Mouse (Mus musculus): ENCODE measurements around the gene Pcnx2.
A peak's percentile ranks its signal among the peaks of the same experiment; 100 is the strongest.

The Pcnx2 gene

DNA sequence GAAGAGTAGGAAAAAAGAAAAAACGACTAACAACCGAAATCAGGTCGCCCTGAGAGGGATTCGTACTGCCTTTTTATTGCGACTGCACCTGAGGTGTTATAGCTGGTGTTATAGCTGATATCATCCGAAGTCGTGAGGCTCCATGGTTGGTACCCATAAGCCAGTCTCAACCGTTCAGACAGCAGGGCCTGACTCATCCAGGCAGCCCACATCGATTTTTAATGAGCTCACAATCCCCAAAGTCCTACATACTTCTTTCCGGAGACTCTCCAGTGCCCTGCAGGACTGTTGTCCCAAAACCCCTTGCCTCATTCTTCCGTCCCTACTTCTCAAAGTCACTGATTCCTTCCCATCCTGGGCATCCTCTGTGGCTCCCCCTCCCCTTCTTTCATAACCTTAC is 729 bp downstream of the Pcnx2 start:
- no peak for DNase-seq

DNA sequence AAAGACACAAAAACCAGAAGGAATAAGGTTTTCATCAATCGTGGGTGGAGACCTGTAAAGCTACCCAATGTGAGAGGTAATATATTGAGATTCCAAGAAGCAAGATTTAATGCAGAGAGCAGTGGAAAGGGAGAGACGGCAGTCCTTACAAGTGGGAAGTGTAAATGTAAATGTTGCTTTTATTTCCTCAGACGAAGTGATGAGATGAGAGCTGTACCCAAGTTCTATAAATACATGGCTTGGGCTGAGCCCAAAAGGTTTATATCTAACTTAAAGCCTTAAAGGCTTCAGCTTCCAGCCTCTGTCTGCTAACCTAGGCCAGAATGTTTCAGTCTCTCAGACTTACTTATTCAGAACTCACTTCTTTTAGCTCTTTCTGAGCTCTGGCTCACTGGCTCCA is 8.2 kb downstream of the Pcnx2 start:
- DNase-seq = no peak

DNA sequence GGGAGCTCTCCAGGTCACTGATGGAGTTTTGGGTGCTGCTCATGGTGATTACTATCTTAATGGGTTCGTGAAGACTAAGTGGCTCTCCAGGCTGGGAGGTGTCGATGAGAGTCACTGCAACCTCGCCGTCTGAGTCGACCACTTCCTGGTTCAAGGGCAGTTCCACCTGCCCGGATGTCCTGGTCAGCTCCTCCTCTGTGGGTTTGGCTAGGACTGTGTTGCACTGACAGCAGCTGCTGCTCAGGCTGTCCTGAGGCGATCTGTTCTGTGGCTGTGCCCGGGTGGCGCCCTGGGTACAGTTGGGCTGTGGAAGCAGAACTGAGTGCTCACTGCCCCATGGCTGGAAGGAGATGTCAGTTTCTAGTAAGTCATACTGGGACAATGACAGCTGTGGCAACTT is 10.6 kb downstream of the Pcnx2 start:
- no peak for DNase-seq

DNA sequence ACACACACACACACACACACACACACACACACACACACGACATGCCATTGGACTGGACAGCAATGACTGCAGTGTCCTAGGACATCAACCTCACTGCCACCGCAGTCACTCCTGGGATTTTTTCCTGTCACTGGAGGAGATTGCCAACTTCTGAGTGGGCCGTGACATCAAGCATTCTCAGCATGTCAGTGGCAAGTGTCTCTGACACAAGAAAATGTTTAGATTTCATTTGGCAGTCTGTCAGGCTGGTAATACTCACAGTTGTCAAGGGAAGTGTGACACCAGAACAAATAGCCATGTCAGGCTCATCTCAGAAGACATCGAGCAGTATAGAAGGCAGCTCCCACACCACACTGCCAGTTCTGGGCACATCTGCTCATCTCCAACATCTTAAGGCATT is 17.7 kb downstream of the Pcnx2 start:
- DNase-seq = no peak

DNA sequence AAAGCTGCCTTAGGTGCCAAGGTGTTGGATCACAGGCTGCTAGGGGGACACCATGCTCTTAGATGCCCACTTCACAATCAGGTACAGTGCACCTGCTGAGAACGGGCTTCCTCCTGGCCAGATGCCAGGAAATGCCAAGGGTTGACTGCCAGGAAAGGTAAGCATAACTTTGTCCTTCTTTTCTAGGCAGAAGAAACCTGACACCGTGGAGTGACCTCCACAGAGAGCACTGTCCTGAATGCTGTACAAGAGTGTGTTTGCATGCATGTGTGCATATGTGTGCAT is 24.9 kb downstream of the Pcnx2 start:
- no peak for DNase-seq

DNA sequence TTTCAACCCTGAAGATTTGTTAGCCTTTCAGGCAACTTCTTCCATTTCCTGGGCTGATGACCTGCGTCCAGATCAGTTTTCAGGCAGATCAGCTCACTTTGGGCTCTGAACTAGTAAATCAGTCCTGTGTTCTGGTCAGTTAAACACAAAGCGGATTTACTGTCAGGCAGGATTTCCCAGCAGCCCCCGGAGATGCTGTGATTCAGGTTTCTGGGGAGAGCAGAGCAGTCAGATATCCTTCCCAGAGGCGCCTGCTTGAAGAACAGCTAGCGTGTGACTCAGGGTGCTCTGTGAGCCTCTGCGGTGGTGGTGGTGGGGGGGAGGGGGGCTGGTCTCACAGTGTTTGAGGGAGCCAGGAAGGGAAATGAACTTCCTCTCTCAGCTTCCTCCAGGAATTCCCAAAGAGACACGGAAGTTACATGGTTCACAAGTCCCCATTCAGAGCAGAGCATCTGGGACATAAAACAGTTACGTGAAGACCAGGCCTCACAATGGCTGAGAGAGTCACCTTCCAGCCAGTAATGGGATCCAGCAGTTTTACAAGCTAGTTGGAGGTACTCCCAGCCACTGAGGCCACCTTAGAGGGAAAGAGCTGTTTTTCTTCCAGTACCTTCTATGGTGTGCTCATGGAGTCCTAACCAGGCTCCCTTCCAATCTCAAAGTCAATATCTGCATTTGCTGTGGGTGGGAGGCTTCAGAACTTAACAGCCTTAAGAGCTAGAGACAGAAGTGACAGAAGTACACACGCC is 25.4 kb downstream of the Pcnx2 start:
- DNase-seq = no peak

DNA sequence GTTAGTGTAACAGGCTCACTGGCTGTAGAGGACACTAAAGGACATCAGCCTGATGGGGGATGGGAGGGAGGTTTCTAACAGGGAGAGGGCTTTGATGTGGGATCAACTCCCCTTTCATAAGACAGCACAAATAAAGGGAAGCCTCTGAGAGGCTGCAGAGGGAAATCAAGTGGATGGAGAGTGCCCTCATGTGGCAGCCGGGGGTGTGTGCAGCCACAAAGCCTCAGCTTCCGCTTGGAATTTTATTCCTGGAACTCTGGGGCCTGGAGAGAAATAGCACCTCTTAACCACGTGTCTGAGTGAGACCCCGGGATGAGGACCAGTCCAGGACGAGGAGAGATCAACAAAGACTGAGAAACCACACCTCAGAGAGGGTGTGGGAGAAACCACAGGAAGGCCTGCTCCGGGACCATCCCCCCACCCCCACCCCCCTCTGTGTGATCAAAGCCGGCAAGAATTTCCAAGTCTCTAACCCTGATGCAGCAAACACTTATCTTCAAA is 27.2 kb downstream of the Pcnx2 start:
- DNase-seq = peak; percentile 35

DNA sequence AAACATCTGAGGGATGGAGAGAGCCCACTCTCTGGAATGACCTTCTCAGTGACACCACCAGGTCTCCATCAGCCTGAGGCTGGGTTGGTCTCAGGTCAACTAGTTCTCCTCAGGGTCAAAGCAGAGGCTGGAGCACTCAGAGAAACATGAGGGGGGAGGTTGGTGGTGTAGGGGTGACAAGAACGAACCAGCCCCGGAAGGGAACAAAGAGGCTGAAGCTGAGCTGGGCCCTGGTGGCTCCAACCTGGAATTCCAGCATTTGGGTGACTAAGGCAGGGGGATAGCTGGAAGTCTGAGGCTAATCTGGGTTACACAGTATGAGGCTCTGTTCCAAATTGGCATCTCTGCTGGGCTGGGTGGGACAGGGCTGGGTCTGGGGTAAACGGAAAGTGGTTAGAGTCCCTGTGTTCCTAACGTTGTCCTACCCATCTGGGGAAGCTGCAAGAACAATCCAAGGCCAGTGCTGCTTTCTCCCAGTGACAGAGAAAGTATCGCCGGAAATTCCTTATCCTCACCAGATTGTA is 27.9 kb downstream of the Pcnx2 start:
- no peak for DNase-seq

DNA sequence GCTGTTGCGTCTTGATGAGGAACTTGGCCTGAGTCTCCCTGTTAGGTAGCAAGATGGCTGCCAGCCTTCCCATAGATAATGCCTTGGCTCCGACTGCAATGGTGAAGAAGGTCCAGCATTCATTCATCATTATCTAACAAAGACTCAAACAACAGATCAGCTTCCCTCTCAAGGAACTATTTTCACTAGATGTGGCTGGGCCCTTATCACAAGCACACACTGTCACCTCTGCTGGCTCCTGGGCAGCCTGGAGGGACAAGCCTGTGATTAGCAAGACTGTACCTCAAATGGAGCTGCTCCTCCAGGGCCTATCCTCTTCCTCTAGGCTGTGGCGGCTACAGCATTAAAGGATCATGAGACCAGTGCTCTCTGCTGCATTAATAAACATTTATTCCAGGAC is 28.4 kb downstream of the Pcnx2 start:
- no peak for DNase-seq

DNA sequence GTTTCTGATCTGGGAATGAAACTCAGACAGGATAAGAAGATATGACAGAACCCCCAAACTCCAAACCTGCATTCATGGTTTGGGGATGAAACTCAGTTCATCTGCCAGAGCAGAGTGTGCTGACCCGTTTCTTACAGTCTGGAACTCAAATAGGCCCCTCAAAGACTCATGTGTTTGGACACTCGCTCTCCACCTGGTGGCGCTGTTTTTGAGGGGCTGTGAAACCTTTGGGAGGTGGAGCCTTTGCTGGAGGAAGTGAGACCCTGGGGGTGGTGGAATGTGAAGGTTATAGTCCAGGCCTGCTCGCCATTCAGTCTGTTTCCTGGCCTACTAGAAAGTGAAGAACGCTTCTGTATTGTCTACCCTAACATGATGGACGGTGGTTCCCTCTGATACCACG is 29.6 kb downstream of the Pcnx2 start:
- DNase-seq = no peak

DNA sequence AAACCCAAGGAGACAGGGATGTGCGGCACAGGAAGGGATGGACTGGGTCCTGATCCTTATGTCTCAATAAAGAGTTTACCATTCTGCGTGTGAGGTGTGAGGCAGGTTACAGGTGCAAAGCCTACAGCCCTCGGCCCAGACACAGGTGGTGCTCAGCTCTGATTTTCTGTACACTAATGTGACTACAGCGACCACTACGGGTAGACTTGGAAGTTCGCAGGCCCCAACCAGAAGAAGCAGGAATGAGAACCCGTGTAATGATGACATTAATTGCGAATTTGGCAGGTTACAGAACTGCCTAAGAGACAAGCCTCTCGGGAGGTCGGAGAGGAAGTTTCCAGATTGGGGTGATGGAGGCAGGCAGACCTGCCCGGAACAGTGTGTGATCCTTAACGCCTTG is 32.0 kb downstream of the Pcnx2 start:
- no peak for DNase-seq

DNA sequence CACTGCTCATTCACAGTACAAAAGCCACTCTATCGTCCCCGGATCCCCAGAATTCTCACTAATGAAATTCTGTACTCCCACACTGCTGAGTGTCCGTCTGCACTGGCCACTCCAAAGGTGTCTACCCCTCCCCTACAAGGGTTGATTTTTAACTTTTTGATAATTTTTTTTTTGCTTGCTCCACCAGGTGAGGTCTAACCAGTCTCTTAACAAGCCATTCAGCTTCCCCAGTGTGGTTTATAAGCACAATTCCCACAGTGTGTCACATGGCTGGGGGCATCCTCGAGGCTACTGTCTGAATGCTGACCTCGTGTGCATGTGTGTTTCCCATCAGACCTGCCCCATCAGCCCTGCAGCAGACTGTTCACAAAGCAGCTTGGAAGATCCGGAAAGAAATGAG is 40.9 kb downstream of the Pcnx2 start:
- no peak for DNase-seq

DNA sequence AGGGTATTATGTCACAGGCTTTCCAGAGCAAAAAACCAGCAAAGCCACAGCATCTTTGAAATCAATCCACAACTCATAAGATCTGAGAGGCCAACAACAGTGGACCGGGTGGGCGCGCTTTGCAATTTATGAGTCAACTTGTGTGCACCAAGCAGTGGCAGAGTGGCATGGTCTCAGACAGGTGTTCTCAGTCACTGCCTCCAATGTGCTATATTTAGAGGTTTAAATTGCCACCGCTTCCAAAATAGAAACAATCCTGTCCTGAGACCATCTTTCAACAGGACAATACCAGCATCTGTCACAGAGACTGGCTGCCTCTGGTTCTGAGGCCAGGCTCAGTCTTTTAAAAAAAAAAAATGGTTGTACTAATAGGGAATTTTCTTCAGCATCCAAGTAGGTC is 42.0 kb downstream of the Pcnx2 start:
- DNase-seq = no peak

DNA sequence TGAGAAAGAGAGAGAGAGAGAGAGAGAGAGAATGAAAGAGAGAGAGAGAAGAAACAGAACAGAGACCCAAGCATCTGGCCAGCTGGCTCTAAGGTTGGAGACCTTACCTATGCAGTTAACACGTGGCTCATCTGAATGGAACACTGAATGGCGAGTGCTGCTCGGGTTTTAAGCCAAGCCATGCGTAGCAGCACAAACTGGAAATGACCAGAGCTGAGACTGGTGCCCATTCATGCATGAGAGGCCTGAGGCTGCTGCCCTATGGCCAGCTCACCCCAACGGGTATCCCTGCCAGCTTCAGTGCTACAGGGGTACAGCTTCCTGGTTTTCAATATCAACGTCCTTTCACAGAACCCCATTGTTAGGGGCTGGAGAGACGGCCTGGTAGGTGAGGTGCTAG is 43.7 kb downstream of the Pcnx2 start:
- no peak for DNase-seq

DNA sequence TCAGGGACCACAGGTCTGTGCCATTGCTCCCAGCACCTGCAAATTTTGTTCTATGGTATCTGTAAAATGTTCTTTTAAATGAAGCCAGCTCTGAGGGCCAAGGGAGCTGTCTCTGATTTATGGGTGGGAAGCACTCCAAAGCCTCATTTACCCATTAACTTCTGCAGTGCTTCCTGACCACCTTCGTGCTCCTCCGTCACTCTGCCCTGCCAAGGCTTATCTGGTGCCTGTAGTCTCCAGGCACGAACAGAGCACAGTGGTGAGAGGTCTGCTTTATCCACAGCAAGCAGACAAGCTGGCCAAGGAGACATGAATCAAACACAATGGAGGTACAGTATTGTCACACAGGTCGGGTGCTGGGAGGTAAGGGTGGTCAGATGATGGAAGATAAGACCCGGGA is 44.8 kb downstream of the Pcnx2 start:
- DNase-seq = no peak

DNA sequence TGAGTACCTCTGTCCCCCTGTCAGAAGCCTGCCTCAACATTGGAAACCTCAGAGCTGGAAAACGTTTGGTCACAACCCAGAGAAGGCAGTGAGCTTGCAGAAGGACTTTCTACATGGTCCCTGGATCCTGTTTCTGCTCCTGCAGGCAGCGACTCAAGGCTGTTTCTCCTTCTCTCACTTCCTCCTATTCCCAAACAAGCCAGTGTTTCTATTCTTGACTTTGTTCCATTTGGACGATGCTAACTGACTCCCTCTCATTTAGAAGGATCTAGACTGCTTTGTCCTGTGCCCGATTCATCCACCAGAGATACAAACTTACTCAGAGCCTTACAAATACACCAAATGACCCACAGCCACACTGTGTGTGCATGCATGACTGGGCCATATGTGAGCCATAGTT is 48.9 kb downstream of the Pcnx2 start:
- no peak for DNase-seq

DNA sequence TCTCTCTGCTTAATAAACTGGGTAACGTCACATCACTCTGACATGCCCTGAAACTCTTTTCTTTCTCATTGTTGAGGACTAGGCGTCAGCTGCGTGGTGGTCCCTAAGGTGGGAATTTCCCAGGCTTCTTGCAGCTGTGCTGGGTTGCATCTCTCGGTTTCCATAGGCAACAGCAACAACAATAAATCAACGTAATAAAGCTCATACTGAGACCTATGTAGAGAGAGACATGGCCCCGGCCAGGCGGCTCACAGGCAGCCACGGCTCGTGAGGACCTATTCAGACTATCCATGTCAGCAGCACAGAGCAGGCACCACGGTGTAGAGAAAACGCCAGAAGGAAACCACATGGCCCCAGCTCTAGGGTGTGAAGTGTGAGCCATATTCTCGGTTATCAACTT is 50.3 kb downstream of the Pcnx2 start:
- no peak for DNase-seq

DNA sequence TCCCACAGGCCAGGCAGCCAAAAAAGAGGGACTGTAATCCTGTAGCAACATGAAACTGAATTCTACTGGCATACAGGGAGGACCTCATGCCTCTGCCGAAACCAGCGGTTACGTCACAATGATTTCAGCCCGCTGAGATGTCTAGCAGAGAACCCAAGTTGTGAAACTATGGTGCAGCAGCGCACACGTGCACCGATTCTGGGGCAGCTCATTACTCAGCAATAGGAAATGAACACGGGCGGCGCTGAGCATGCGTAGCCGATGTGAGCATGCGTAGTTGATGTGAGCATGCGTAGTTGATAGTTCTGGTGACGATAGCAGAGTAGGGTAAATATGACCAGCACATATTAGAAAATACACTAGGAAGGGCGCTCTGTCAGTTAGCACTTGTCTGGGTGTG is 52.8 kb downstream of the Pcnx2 start:
- no peak for DNase-seq

DNA sequence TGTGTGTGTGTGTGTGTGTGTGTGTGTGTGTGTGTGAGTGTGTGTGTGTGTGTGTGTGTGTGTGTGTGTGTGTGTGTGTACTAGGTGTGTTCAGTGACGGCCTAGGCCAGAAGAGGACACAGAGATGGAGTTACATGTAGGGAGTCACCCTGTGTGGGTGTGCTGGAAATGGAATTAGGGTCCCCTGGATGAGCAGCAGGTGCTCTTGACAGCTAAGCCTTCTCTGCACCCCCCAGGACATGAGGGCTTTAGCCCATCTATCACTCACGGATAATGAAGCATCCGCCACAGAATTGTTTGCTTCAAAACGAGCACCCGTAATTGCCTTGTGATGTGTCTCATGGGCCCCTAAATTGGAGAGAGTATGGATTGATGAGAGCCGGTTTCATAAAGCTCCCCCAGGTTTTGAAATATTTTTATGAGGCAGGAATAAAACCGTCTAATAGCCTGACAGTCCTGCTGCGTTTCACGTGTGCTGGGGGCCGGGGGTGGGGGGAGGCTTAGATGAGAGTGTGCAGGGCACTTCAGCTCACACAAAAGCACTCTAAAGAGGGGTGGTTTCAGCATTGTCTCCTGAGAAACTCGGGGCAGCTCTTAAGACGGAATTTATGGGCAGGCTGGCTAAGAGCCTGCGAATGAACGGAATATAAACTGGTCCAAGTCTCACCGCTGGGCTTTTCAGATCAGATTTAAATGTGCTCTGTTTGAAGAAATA is 54.8 kb downstream of the Pcnx2 start:
- DNase-seq = no peak

DNA sequence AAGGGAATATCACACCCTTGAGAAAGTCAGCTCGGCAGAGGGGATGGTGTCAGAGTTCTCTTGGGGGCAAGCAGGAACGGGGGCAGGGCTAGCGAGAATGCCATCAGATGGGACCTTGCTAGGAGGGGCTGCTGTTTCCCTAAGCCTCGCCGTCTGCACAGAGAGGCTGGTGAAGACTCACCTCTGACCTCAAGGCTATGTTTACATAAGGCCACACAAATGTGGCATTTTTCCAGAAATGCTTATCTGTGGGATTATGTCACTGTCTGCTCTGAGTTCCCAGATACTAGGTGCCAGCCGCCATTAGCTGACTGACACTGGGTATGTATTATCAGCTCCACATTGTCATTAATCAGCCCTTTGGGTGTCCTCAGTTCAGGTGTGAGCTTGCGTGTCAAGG is 56.0 kb downstream of the Pcnx2 start:
- no peak for DNase-seq

DNA sequence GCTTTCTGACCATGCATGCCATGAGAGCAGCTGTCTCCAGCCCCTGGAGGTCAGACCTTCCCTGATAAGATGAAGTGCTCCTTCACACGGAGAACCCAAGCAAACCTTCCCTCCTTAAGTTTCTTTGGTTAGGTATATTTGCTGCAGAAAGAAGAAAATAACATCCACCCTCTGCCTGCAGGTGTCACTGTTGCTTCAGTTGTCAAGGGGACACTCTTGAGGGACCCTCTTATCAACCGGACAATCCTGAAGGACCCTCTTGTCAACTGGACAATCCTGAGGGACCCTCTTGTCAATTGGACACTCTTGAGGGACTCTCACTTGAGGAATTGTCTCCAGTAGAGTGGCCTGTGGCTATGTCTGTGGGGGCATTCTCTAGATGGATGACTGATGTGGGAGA is 73.4 kb downstream of the Pcnx2 start:
- peak; percentile 11 for DNase-seq

DNA sequence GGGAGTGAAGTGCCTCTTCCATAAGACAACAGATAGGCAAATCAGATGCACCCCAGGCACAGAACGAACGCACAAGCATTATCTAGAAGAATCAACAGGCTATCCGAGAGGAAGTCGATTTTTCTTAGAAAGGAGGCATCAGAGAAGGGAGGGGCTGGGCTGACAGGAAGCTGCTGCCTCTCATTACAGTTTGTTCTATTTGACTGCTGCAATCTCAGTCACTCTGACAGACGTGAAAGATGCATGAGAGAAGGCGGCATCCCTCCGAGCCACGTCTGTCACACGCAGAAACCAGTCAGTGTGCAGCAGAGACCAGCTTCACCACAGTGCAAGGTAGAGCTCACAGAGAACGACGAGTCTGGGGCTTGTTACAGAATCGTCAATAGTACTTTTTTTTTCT is 74.4 kb downstream of the Pcnx2 start:
- DNase-seq = peak; percentile 24

DNA sequence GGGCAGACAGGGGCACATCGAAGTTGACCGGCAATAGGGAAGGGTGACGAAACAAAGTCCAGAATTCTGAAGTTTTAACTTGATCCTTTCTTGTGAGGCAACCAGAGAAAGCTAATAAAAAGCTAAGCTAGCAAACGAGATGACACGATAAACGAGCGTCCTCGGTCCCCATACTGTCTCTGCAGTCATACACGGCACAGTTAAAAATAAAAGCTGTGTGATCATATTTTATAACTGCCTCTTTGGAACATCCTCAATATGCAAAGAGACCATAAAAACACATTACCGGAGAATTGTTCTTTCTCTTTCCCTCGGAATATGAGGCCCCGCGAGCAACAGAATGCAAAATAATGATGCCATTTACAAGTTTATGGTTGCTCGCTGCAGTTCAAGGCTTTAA is 76.1 kb downstream of the Pcnx2 start:
- no peak for DNase-seq

DNA sequence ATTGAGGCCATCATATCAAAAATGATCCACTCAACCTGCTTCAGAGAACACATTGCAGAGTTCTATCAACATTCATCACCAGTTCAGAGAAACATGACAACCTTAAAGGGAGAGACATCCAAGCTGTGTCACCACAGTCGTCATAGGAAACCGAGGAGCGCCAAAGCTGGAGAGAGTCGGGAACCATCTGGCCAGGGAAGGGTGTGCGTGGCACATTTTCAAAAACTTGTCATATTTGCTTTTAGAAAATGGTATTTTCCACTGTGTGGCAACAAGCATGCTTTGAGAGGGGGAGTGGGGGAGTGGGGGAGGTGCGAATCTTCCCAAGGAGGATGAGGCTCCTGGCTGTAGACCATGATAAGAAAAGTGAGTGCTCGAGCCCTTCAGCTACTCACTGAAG is 78.3 kb downstream of the Pcnx2 start:
- no peak for DNase-seq

DNA sequence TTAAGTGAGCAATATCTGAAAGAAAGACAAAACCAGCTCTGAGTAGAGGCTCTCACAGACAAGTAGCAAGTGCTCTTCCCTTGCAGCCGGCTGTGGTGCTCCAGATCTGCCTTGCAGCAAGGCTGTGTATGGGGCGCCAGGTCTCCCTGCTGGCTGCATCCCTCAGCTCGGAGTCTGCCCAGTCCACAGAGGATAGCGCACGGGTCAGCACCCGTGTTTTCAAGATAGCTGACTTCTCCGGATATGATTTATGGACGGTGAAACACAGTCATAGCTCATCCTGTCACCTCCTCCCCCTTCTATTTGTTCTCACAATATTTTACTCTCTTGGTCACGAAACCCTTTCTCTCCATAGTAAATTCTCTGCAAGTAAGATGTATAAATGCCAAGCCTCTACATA is 79.3 kb downstream of the Pcnx2 start:
- DNase-seq = no peak

All from thymus, postnatal 25 days (tissue).